Mouse (Mus musculus): ENCODE data around the gene Gm10097. TPM values are rescaled to one million over a fixed set of nuclear protein-coding genes. Genes with fewer than 3 reads are reported as not detected.

The Gm10097 gene
- polyA plus RNA-seq, 1 experiment from 2014 or later = not detected

DNA sequence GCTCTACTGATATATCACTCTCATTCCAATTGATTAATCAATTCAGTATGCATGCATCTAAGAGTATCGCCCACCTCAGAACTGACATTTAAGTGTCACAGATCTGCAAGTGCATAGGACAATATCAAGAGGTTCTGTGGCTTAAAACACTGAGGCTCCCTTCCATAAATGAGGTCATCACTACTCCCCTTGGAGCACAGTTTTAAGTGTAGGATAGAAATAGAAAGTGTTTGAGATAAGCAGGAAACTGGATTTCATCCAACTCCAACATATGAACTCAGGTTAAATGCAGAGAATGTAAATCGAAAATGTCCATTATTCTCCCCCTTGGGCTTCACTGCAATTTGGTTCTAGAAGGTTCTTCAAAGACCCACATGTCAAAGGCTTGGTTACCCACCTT, 10.1 kb upstream of the Gm10097 start:
- WGBS (ENCODE audit: missing documents) = 94% methylated on average over 2 of the region's 2 CpGs
- Histone ChIP-seq H3K27ac (no peak overlapping the region), H3K4me3 (ENCODE audit: inconsistent target) (no peak overlapping the region), H3K36me3 (ENCODE audit: inconsistent target) (no peaks in the 10 kb centered on the region), H3K79me2 (ENCODE audit: inconsistent target) (no peaks in the 10 kb centered on the region)

DNA sequence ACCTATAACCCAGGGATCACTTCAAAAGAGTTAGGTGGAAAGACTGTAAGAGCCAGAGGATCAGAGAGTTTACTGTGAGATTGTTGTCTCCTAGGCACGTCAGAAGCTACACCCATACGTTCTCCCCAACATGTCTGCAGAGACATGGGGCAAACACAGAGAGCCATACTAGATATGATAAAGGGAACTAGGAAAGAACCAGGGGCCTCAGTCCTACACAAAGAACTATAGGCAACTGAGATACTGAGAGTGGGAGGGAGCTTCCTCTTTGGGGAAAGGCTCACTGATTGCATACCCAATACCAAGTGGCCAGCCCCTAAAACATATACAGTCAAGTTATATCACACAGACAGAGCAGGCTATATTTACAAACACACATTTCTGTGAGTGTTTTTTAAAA, 9.0 kb upstream of the Gm10097 start:
- Histone ChIP-seq H3K36me3 (ENCODE audit: inconsistent target) (no peaks in the 10 kb centered on the region), H3K4me3 (ENCODE audit: inconsistent target) (no peak overlapping the region), H3K27ac (no peak overlapping the region), H3K79me2 (ENCODE audit: inconsistent target) (no peaks in the 10 kb centered on the region)
- WGBS (ENCODE audit: missing documents) = 83% methylated on average over 2 of the region's 2 CpGs

DNA sequence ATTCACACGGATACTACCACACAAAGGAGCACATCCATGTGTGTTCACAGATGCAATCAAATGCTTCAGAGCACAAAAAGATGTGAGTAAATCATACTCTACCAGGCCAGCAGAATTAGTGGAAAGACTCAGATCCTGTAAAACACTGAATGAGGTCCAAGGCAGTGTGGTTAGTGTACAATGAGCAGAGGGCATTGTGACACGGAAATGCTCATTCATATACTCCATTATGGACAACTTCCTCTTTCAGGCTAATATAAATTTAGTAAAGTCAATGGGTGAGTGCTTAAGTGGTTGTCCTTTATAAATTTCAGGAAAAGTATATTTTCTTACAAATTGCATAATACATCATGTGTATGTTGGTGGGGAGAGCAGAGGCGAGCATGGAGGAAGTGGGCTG, 1.9 kb upstream of the Gm10097 start:
- no peaks in the 10 kb centered on the region for H3K79me2 ChIP-seq (ENCODE audit: inconsistent target)
- 28% methylated on average over 3 of the region's 3 CpGs for WGBS (ENCODE audit: missing documents)
- H3K27ac ChIP-seq = peak overlapping the region; percentile 32; the same call in 1 of the 2 replicates
- 0 out of 2 replicates have a peak, but pooled peaks cover 4% of the 10 kb centered on the region for H3K36me3 ChIP-seq (ENCODE audit: inconsistent target)
- H3K4me3 ChIP-seq (ENCODE audit: inconsistent target) = no peak overlapping the region

DNA sequence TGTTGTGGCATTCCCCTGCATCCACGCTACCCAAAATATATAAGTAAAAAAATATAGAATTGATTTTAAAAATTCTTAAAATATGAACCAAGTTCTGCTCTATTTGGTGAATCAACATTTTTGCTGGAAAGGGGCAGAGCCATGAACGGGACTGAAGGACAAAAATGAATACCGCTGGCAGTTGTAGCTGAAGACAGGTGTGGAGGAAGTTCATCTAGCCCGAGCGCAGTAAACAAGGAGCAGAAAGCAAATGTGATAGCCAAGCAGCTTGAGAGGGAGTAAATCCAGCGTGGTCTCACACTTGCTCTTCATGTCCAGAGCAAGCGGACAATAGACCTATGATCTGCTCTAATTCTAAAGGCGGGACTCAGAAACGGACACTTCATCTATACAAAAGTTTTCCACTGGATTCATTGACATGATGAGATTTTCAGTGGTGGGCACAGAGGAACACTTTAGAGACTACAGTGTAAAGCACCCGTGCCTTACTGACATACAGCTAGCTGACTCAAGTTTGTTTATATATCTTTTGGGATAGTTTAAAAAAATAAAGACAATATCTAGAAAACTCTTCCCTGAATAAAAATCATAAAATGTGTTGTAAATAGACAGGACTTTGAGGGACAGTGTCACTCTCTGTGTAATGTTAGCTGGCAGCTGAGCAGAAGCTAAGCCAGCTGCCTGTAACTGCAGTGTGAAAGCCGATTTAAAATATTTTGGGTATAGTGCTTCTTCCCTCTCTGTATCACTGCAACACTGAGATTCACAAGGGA, 1.4 kb downstream of the Gm10097 start:
- no peak overlapping the region for H3K4me3 ChIP-seq (ENCODE audit: inconsistent target)
- H3K79me2 ChIP-seq (ENCODE audit: inconsistent target) = no peaks in the 10 kb centered on the region
- H3K27ac ChIP-seq = no peak overlapping the region
- 92% methylated on average over 11 of the region's 11 CpGs for WGBS (ENCODE audit: missing documents)
- H3K36me3 ChIP-seq (ENCODE audit: inconsistent target) = 0 out of 2 replicates have a peak, but pooled peaks cover 4% of the 10 kb centered on the region

DNA sequence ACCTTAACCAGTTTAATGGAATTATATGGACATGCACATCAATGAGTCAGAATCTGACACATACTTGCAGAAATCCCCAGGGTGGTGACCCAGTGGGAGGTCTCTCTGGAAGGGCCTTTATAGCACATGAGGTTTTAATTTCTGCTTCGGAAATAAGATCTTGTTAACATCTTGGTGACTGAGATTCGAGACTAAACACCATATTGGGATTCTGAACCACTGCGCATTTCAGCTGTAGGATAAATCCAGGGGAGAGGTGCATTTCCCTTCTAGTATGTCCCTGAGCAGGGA, 1.9 kb downstream of the Gm10097 start:
- Histone ChIP-seq H3K4me3 (ENCODE audit: inconsistent target) (no peak overlapping the region), H3K79me2 (ENCODE audit: inconsistent target) (no peaks in the 10 kb centered on the region), H3K27ac (no peak overlapping the region), H3K36me3 (ENCODE audit: inconsistent target) (0 out of 2 replicates have a peak, but pooled peaks cover 4% of the 10 kb centered on the region)
- WGBS (ENCODE audit: missing documents) = 95% methylated on average over 3 of the region's 3 CpGs

DNA sequence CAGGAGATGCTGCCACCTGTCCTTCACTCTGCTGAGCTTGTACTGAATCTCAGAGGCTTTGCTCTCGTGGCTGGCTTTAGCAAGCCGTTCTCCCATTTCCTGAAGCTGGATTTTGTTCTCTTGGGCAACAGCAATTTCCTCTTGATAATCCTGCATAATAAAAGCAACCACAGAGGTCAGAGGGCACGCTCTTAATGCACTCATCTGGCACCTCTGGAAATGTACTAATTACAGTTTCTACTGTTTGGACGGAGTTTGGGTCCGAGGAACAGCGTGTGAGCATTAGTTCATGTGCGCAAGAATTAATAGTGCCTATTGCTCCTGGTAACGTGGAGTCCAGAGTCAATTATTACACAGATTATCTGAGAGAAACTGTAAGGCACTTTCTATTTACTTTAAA, 3.1 kb downstream of the Gm10097 start:
- Histone ChIP-seq H3K79me2 (ENCODE audit: inconsistent target) (no peaks in the 10 kb centered on the region), H3K4me3 (ENCODE audit: inconsistent target) (no peak overlapping the region), H3K27ac (no peak overlapping the region), H3K36me3 (ENCODE audit: inconsistent target) (0 out of 2 replicates have a peak, but pooled peaks cover 4% of the 10 kb centered on the region)
- WGBS (ENCODE audit: missing documents) = 89% methylated on average over 8 of the region's 8 CpGs

DNA sequence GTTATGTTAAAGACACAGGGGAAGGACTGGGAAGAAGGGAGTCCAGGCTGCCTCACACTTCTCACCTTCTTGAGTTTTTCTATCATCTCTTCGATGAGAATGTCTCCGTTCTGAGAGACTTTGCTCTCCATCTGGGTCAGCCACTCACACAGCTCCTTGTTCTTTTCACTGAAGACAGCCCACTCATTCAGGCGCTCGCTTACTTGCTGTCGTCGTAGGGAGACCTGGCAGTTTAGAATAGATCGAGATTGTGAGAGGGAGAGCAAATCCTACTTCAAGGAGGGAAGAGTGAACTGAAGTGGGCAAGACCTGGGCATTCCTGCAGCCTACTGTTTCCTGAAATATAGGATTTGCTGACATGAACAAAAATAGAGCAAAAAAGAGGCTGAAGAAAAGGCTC, 6.7 kb downstream of the Gm10097 start:
- no peaks in the 10 kb centered on the region for H3K36me3 ChIP-seq (ENCODE audit: inconsistent target)
- H3K79me2 ChIP-seq (ENCODE audit: inconsistent target) = no peaks in the 10 kb centered on the region
- H3K27ac ChIP-seq = no peak overlapping the region
- no peak overlapping the region for H3K4me3 ChIP-seq (ENCODE audit: inconsistent target)
- whole genome bisulfite sequencing (ENCODE audit: missing documents) = 89% methylated on average over 7 of the region's 7 CpGs

DNA sequence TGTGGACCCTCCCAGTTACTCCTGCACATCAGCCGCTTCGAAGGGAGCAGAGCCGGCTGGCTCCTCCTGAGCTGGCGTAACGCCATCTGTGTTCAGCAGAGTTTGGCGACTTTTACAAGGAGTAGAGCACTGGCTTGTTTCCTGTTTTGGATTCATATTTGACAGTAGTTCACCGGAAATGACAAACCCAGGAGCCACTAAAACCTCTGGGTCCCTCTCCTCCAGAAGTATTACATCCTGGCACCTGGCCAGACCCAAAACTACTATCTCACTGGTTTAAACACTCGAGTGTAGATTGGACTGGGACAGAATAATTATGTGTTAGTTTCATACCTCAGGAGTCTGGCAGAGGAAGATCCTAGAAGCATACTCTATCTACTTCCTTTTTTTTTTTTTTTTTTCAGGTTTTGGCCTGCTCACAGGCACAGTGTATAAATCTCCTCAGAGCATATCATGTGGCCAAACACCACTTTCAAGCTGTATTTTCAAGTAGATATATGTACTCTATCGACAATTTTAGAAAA, 11.0 kb downstream of the Gm10097 start:
- whole genome bisulfite sequencing (ENCODE audit: missing documents) = 5% methylated on average over 8 of the region's 9 CpGs
- Histone ChIP-seq H3K36me3 (ENCODE audit: inconsistent target) (no peaks in the 10 kb centered on the region), H3K27ac (peak overlapping the region; percentile 28), H3K4me3 (ENCODE audit: inconsistent target) (no peak overlapping the region), H3K79me2 (ENCODE audit: inconsistent target) (no peaks in the 10 kb centered on the region)

DNA sequence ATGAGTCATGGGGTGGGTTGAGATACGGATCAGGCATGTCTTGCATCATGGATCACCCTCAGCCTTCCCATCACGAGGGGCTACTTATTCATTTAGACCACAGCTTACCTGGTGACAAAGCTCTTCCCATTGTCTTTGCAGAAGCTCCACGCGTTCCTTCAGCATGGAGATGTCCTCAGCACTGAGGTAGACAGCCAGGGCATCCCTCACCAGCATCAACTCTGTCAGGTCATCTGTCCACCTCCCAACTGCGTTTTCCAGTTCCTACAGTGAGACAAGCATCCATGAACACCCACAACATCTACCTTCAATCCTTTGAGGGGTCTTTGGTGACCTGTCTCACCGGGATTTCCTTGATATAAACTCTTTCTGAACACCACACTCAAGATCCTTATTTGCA, 14.7 kb downstream of the Gm10097 start:
- Histone ChIP-seq H3K36me3 (ENCODE audit: inconsistent target) (no peaks in the 10 kb centered on the region; the same call in 1 of the 2 replicates), H3K27ac (no peak overlapping the region), H3K4me3 (ENCODE audit: inconsistent target) (no peak overlapping the region), H3K79me2 (ENCODE audit: inconsistent target) (no peaks in the 10 kb centered on the region)
- 90% methylated on average over 6 of the region's 6 CpGs for WGBS (ENCODE audit: missing documents)

DNA sequence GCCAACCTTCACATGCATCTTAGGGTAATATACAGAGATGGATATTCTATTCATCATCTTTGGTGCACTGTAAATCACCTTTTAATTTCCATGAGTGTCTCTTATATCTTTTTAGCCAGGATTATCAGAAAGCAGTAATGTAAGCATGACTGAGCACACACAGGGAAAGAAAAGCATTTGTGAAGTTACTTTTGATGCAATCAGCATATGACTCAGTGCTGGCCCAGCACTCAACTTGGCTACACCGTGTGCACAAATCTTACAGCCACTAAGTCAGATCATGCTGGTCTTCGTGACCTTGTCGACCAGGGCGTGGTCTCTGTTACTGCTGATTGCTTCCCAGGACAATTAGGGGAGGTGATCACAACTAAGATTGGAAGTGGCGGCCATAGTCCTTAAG, 16.8 kb downstream of the Gm10097 start:
- Histone ChIP-seq H3K36me3 (ENCODE audit: inconsistent target) (no peaks in the 10 kb centered on the region; the same call in 1 of the 2 replicates), H3K79me2 (ENCODE audit: inconsistent target) (no peaks in the 10 kb centered on the region), H3K27ac (no peak overlapping the region), H3K4me3 (ENCODE audit: inconsistent target) (no peak overlapping the region)
- 82% methylated on average over 5 of the region's 5 CpGs for WGBS (ENCODE audit: missing documents)

DNA sequence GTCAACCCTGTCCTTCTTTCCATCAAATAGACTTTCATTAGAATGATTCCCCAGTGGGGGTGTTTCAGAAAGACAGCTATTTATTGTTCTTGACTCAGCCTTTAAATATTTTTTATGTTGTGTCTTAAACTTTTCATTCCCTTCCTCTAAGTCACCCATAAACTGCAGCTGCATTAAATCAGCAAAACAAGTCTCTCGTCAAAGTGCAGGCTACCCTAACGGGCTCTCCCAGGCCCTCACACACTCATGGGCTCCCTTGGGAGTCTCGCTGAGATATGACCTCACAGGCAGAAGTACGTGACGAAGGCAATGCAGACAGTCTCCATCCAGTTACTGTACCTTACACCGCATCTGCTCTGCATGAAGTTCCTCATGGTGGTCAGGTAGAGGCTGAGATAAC, 17.3 kb downstream of the Gm10097 start:
- H3K36me3 ChIP-seq (ENCODE audit: inconsistent target) = no peaks in the 10 kb centered on the region; the same call in 1 of the 2 replicates
- no peak overlapping the region for H3K27ac ChIP-seq
- WGBS (ENCODE audit: missing documents) = 96% methylated on average over 6 of the region's 6 CpGs
- H3K4me3 ChIP-seq (ENCODE audit: inconsistent target) = no peak overlapping the region
- H3K79me2 ChIP-seq (ENCODE audit: inconsistent target) = no peaks in the 10 kb centered on the region

DNA sequence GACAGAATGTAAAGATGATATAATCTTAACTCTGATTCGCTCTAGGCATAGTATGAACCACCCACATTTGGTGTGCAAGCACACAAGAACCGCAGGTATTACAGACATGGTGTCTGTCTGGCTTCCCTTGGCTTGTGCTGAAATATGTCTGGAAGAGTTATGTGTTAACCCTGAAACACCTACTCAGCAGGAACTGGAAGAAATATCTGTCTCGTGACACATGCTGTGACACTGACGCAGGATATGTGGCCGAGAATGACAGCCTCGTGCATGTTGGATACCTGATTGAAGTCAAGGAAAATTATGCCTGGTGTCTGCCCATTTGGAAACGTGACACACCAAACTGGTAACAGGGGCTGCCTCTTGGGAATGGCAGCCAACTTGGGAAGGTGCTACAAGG, 18.3 kb downstream of the Gm10097 start:
- H3K36me3 ChIP-seq (ENCODE audit: inconsistent target) = no peaks in the 10 kb centered on the region; the same call in 1 of the 2 replicates
- no peaks in the 10 kb centered on the region for H3K79me2 ChIP-seq (ENCODE audit: inconsistent target)
- H3K4me3 ChIP-seq (ENCODE audit: inconsistent target) = no peak overlapping the region
- H3K27ac ChIP-seq = no peak overlapping the region
- 93% methylated on average over 7 of the region's 7 CpGs for WGBS (ENCODE audit: missing documents)

DNA sequence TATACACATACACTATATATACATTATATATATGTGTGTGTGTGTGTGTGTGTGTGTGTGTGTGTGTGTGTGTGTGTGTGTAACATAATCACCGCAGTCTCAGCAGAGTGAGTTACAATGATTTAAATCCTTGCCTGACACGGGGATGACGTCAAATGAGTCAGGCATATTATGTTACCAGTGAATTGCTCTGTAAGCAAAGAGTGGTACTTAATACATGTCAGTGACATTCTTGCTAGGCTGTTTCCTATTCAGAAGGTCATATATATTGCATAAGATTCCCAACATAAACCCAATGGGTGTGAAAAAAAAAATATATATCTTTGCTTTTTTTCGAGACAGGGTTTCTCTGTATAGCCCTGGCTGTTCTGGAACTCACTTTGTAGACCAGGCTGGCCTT, 20.1 kb downstream of the Gm10097 start:
- Histone ChIP-seq H3K4me3 (ENCODE audit: inconsistent target) (no peak overlapping the region), H3K79me2 (ENCODE audit: inconsistent target) (no peaks in the 10 kb centered on the region), H3K27ac (no peak overlapping the region), H3K36me3 (ENCODE audit: inconsistent target) (no peaks in the 10 kb centered on the region; the same call in 1 of the 2 replicates)
- 90% methylated on average over 3 of the region's 4 CpGs for WGBS (ENCODE audit: missing documents)

DNA sequence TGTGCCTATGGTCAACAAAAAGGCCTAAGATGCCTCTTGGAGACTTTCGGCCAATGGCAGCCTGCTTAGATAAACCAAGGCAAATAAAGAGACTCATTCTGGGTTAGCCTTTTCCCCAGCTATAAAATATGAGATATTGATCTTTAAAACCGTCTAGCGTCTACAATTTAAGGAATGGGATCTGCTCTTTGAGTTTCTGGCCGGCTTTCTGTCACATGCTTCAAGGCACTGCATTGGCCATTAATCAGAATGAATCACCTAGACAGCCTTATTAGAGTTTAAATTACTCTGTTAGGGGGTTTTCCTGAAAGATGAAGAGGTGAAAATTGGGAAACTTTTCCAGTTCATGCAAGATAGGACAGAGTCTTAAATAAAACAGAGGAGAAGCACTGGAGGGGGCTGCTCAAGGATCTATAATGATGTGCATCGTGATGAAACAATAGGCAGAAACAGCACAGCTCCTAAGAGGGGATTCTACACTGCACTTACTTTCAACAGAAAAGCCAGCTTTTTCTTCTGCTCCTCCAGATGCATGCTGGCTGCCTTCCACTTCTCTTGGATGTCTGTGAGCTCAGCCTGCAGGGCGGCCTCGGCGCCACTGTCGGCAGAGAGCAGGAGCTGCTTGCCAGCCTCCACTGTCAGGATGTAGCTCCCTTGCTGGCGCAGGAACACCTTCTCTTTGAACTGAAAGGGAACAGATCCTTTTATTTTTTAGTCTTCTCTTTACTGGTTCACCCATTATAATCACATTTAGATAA, 28.2 kb downstream of the Gm10097 start:
- Histone ChIP-seq H3K79me2 (ENCODE audit: inconsistent target) (no peaks in the 10 kb centered on the region), H3K4me3 (ENCODE audit: inconsistent target) (no peak overlapping the region), H3K36me3 (ENCODE audit: inconsistent target) (peaks cover 35% of the 10 kb centered on the region), H3K27ac (no peak overlapping the region)
- 97% methylated on average over 10 of the region's 10 CpGs for WGBS (ENCODE audit: missing documents)

DNA sequence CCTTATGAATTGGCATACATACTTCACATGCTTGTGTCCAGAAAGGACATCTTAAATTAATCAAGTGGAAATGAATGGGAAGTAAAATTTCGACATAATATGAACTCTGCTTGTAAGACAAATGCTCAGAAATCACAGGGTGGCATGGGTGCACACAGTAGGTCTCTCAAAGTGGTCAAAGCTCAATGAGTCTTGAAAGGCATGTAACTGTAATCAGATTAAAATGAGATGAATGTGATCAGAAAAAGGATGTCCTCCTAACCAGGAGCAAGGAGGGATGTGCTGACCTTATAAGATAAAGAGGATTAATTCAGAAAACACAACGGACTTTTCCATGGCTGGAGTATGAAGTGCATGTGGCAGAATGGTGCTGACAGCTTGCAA, 28.8 kb downstream of the Gm10097 start:
- H3K4me3 ChIP-seq (ENCODE audit: inconsistent target) = no peak overlapping the region

More for the DNA sequence above, 28.8 kb downstream of the Gm10097 start:
- Histone ChIP-seq H3K79me2 (ENCODE audit: inconsistent target) (no peaks in the 10 kb centered on the region), H3K27ac (no peak overlapping the region), H3K36me3 (ENCODE audit: inconsistent target) (peaks cover 38% of the 10 kb centered on the region)
- WGBS (ENCODE audit: missing documents) = 89% methylated on average over 2 of the region's 2 CpGs
